Mouse (Mus musculus): ENCODE data around the gene Ank2. TPM values are rescaled to one million over a fixed set of nuclear protein-coding genes. Genes with fewer than 3 reads are reported as not detected.

Gene Ank2
- polyA plus RNA-seq, 1 experiment: 4.6 TPM

DNA sequence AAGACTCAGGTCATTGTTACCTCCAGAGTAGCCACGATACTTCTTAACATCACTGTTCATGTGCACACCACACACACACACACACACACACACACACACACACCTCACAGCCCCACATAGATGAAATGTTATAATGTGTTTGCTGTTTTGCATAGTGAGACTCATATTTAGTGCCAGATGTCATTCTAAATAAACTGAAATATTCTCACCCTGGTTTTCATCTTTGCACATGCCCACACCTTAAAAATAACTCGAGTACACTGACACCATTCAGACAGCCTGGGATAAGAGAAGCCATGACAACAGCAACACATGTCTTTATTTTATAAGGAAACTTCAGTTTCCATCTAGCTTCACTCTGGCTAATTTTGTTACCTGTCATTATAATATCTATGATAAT lies 312.1 kb downstream of the Ank2 start:
- Histone ChIP-seq H3K36me3 (ENCODE audit: control insufficient read depth, insufficient read depth, low read length) (no peaks in the 10 kb centered on the region), H3K27me3 (ENCODE audit: control insufficient read depth, insufficient read depth, low read length) (no peaks in the 10 kb centered on the region; the same call in 1 of the 2 replicates), H3K4me1 (replicated peaks; ENCODE audit: control insufficient read depth, insufficient read depth, low read length) (no peaks in the 10 kb centered on the region), H3K27ac (ENCODE audit: control insufficient read depth, insufficient read depth, low read length) (no peak overlapping the region), H3K4me3 (ENCODE audit: control insufficient read depth, insufficient read depth, low read length) (no peak overlapping the region)
- WGBS: 78% methylated on average over 2 of the region's 2 CpGs
- no peak for DNase-seq
- no peak for TF ChIP-seq POLR2A (IDR thresholded peaks at IDR 0.05; ENCODE audit: control insufficient read depth, extremely low read depth, insufficient read depth, low read length, poor library complexity)
- TF ChIP-seq CTCF (IDR thresholded peaks at IDR 0.05; ENCODE audit: borderline replicate concordance, control insufficient read depth, extremely low read depth, insufficient read depth, low read length, poor library complexity): no peak

DNA sequence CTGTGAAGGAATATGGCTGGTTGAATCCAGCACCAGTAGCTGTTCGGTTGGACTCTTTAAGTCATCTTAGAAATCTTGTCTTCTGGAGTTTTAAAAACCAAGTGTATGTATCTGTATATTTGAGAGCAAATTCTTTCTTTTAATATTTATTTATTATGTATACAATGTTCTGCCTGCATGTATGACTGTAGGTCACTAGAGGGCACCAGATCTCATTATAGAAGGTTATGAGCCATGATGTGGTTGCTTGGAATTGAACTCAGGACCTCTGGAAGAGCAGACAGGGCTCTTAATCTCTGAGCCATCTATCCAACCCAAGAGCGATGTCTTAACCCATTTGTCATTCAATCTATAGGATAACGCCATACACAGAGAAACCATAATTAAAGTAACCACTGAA lies 312.9 kb downstream of the Ank2 start:
- Histone ChIP-seq H3K4me1 (replicated peaks; ENCODE audit: control insufficient read depth, insufficient read depth, low read length) (no peaks in the 10 kb centered on the region), H3K27ac (ENCODE audit: control insufficient read depth, insufficient read depth, low read length) (no peak overlapping the region), H3K27me3 (ENCODE audit: control insufficient read depth, insufficient read depth, low read length) (no peaks in the 10 kb centered on the region; the same call in 1 of the 2 replicates), H3K4me3 (ENCODE audit: control insufficient read depth, insufficient read depth, low read length) (no peak overlapping the region), H3K36me3 (ENCODE audit: control insufficient read depth, insufficient read depth, low read length) (no peaks in the 10 kb centered on the region)
- no peak for DNase-seq
- WGBS: 95% methylated on average over 3 of the region's 3 CpGs
- no peak for TF ChIP-seq POLR2A (IDR thresholded peaks at IDR 0.05; ENCODE audit: control insufficient read depth, extremely low read depth, insufficient read depth, low read length, poor library complexity)
- TF ChIP-seq CTCF (IDR thresholded peaks at IDR 0.05; ENCODE audit: borderline replicate concordance, control insufficient read depth, extremely low read depth, insufficient read depth, low read length, poor library complexity): no peak

DNA sequence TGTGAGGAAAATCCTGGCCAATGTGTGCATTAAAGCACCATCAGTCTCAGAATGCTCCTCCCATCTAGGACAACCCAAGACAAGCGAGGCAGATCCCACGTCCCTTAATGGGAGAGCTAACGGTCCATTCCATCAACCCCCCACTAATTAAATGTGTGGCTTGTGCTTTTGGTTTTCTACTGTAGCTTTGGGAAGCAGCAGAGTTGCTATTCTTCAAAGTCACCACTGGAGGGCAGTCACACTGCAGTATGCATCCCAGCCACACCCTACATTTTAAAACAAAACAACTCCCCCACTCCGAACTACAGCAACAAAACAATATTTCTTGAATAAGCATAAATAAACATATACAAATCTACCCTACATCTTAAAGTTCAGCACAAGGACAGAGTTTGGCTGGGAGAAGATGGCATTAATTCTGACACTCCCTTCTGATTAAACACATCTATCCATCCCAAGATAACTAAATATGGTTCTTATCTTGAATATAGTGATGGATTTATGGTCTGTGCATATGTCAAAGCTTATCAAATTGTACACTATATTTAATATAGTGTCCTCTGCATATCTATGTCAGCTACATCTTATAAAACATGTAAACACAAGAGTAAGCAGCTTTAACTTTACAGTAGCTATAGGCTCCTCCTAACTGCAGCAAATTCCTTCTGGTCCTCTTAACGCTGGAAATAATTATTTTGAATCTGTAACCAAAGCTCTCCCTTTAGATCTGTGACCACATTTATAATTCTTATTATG lies 315.0 kb downstream of the Ank2 start:
- Histone ChIP-seq H3K4me1 (replicated peaks; ENCODE audit: control insufficient read depth, insufficient read depth, low read length) (no peaks in the 10 kb centered on the region), H3K4me3 (ENCODE audit: control insufficient read depth, insufficient read depth, low read length) (no peak overlapping the region), H3K27me3 (ENCODE audit: control insufficient read depth, insufficient read depth, low read length) (no peaks in the 10 kb centered on the region), H3K27ac (ENCODE audit: control insufficient read depth, insufficient read depth, low read length) (no peak overlapping the region), H3K36me3 (ENCODE audit: control insufficient read depth, insufficient read depth, low read length) (no peaks in the 10 kb centered on the region)
- DNase-seq: no peak
- TF ChIP-seq POLR2A (IDR thresholded peaks at IDR 0.05; ENCODE audit: control insufficient read depth, extremely low read depth, insufficient read depth, low read length, poor library complexity) (no peak), CTCF (IDR thresholded peaks at IDR 0.05; ENCODE audit: borderline replicate concordance, control insufficient read depth, extremely low read depth, insufficient read depth, low read length, poor library complexity) (no peak)
- WGBS: 22% methylated on average over 5 of the region's 5 CpGs

DNA sequence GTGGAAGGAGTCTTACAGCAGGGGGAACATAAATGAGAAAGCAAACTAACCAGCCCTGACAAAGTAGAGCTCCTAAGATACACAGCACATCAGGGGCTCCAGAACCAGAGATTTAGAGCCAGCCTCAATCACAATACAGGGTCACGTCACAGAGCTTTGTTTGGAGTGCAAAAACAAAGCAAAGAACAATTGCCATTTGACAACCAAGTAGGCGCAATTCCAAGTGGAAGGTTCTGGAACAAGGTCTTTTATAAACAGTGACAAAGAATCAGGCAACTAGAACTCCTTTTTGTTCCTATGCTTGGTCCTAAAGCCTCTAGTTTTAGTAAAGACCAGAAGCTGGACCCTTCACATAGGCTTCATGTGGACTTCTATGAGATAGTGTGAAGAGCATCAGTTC lies 326.5 kb downstream of the Ank2 start:
- no peak for TF ChIP-seq POLR2A (IDR thresholded peaks at IDR 0.05; ENCODE audit: control insufficient read depth, extremely low read depth, insufficient read depth, low read length, poor library complexity)
- TF ChIP-seq CTCF (IDR thresholded peaks at IDR 0.05; ENCODE audit: borderline replicate concordance, control insufficient read depth, extremely low read depth, insufficient read depth, low read length, poor library complexity): no peak
- Histone ChIP-seq H3K4me1 (replicated peaks; ENCODE audit: control insufficient read depth, insufficient read depth, low read length) (no peaks in the 10 kb centered on the region), H3K27ac (ENCODE audit: control insufficient read depth, insufficient read depth, low read length) (no peak overlapping the region), H3K36me3 (ENCODE audit: control insufficient read depth, insufficient read depth, low read length) (no peaks in the 10 kb centered on the region), H3K27me3 (ENCODE audit: control insufficient read depth, insufficient read depth, low read length) (no peaks in the 10 kb centered on the region), H3K4me3 (ENCODE audit: control insufficient read depth, insufficient read depth, low read length) (no peak overlapping the region)
- WGBS: 94% methylated on average over 2 of the region's 2 CpGs
- DNase-seq: no peak

- H3K27ac ChIP-seq (ENCODE audit: control insufficient read depth, insufficient read depth, low read length): no peak overlapping the region
- DNase-seq: no peak
- no peaks in the 10 kb centered on the region for H3K27me3 ChIP-seq (ENCODE audit: control insufficient read depth, insufficient read depth, low read length)
- H3K4me1 ChIP-seq (replicated peaks; ENCODE audit: control insufficient read depth, insufficient read depth, low read length): no peaks in the 10 kb centered on the region
- TF ChIP-seq POLR2A (IDR thresholded peaks at IDR 0.05; ENCODE audit: control insufficient read depth, extremely low read depth, insufficient read depth, low read length, poor library complexity): no peak
- TF ChIP-seq CTCF (IDR thresholded peaks at IDR 0.05; ENCODE audit: borderline replicate concordance, control insufficient read depth, extremely low read depth, insufficient read depth, low read length, poor library complexity): no peak
- WGBS: 93% methylated on average over 12 of the region's 12 CpGs
- no peaks in the 10 kb centered on the region for H3K36me3 ChIP-seq (ENCODE audit: control insufficient read depth, insufficient read depth, low read length)
- H3K4me3 ChIP-seq (ENCODE audit: control insufficient read depth, insufficient read depth, low read length): no peak overlapping the region
Observed at GRCm38 (mm10) chr3:127170246-127170645, 328.9 kb downstream of the Ank2 start.

DNA sequence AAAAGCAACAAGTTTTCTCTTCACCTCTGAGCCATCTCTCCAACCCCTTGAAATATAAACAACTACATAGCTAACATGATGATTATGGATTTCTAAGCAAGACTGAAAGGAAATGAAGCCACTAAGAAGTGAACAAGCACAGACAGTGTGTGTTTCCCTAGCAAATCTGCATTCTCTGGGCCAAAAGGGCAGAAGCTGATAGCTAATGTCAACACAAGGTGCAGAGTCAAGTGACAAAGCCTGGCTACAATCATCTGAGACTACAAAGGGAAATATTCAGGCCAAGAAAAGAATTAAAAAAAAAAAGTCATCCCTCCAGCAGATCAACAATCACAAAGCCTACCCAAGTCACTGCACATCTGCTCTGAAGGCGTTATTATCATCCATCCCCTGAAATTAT lies 330.0 kb downstream of the Ank2 start:
- no peaks in the 10 kb centered on the region for H3K27me3 ChIP-seq (ENCODE audit: control insufficient read depth, insufficient read depth, low read length)
- no peak for TF ChIP-seq CTCF (IDR thresholded peaks at IDR 0.05; ENCODE audit: borderline replicate concordance, control insufficient read depth, extremely low read depth, insufficient read depth, low read length, poor library complexity)
- no peak for TF ChIP-seq POLR2A (IDR thresholded peaks at IDR 0.05; ENCODE audit: control insufficient read depth, extremely low read depth, insufficient read depth, low read length, poor library complexity)
- H3K36me3 ChIP-seq (ENCODE audit: control insufficient read depth, insufficient read depth, low read length): no peaks in the 10 kb centered on the region
- H3K27ac ChIP-seq (ENCODE audit: control insufficient read depth, insufficient read depth, low read length): no peak overlapping the region
- no peaks in the 10 kb centered on the region for H3K4me1 ChIP-seq (replicated peaks; ENCODE audit: control insufficient read depth, insufficient read depth, low read length)
- no peak overlapping the region for H3K4me3 ChIP-seq (ENCODE audit: control insufficient read depth, insufficient read depth, low read length)
- no peak for DNase-seq
- 91% methylated on average over 1 of the region's 1 CpGs for WGBS

Measured in thymus, adult 2 months (tissue).